Mouse (Mus musculus) cerebellum, adult 9-10 months (tissue): ENCODE measurements at regions not wholly inside any gene's neighbourhood (a gene's known extent, or its start where the extent isn't known, plus 50 kb on each side); places are given as distances from the start of the nearest gene placed in this dataset.

Source experiments
- DNase-seq: peaks from one replicate; pipeline ENCODE4 v3.0.0; 2022

DNA sequence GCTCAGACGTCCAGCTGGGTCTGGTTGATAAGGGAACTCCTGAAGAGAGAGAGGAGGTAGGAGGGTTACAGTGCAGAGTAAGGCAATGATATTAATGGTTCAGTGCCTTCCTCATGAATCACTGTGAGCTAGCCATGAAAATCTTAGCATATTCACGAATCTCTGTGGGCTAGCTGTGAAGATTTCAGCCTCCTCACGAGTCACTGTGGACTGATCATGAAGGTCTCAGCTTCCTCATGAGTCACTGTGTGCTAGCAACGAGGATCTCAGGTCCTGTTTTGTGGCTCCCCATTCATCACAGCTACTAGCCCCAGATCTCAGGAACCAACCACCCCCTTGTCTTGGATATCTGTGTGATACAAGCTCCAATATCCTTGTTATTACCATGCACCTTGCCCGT is 191.4 kb downstream of the Rap2a start:
- no peak for DNase-seq

DNA sequence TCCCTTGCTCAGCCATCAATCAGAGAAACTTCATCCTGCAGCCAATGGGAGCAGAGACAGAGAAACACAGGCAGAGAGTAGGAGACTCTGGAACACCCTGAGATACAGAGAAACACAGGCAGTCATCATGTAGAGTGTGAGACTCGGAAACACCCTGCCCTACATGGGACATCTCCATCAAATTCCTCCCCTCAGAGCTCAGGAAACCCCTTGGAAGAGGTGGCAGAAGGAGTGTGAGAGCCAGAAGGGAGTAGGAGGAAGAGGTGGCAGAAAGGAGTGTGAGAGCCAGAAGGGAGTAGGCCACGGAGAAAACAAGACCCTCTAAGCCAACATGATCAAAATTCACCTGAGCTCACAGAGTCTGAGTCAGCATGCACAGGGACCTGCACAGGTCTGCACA is 197.5 kb downstream of the Rap2a start:
- no peak for DNase-seq

DNA sequence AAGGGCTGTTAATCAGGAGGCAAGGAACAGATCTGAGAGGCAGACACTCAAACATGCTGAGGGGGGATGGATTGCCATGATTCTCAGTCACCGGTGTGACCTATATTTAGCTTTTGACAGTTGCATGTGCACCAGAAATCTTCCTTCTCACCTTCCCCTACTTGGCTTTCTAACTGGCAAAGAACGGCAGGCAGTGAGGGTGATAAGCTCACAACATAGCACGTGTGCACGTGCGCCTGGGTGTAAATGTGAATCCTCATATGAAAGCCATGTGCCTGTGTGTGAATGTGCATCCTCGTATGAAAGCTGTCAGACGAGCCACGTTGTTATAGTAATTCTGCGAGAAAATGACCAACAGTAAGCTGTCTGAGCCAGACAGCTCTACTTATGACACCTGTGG is 200.3 kb downstream of the Rap2a start:
- DNase-seq = no peak

DNA sequence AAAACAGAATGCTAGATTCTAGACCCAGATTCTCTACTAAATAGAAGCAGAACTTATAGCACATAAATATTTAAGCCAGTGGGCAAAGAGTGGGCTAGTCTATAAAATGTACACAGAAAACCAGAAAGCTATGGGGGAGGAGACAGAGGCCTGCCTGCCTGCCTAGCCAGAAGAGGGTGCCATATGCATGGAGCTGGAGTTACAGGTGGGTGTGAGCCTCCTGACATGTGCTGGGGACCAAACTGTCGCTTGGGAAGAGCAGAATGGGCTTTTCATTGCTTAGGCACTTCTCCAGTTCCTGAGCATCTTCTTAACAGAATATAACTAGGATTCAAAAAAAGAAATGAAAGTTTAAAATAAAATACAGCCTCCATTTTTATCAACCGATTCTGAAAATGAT is 200.8 kb downstream of the Rap2a start:
- DNase-seq = no peak

DNA sequence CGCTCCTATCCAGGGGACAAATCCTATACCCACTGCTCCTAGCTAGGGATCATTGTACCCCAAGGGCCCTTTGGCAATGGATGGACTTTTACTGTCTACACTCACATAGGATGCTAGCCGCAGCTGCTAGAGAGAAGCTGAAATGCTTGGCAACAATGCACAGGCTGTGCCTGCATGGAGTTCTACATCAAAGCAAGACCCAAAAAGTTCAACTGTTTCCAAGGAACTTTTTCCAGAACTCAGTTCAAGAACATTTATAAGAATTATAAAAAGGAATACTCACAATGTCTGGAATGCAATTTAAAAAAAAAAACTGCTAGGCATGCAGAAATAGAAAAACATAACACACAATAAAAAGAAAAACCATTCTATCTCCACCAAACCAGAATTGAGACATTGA is 202.0 kb downstream of the Rap2a start:
- no peak for DNase-seq

DNA sequence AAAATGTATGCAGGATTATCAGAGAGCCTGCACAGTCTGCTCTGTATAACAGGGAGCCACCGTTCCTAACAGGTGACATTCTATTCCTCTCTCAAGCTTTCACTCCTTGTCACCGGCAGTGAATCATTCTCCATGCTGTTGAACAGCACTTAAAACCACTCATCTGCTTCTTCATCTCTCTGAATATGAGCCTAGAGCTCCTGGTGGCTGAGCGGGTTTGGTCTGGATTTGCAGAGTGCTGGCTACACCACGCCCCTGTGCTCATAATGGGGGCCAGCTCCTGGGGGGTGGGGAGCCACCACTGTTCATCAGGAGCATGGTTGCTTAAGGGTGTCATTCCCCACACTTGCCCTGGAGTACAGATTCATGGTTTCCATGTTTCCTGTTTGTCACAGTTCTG is 207.0 kb downstream of the Rap2a start:
- no peak for DNase-seq

DNA sequence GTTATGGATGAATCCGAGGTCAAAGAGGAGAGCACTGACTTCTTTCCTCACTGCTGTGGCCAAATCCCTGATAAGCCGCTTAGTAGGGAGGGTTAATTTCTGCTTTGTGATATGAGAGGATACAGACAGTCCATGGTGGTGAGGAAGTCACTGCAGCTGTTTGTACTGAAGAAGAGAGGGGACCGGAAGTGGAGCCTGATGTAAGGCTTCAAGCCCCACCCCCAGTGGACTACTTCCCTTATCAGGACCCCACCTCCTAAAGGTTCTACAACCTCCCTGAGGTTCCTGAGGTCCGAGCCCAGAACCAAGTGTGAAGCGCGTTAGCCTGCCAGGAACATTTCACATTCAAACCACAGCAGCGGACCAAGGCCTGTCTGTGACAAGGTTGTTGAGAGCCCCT is 207.6 kb downstream of the Rap2a start:
- no peak for DNase-seq

DNA sequence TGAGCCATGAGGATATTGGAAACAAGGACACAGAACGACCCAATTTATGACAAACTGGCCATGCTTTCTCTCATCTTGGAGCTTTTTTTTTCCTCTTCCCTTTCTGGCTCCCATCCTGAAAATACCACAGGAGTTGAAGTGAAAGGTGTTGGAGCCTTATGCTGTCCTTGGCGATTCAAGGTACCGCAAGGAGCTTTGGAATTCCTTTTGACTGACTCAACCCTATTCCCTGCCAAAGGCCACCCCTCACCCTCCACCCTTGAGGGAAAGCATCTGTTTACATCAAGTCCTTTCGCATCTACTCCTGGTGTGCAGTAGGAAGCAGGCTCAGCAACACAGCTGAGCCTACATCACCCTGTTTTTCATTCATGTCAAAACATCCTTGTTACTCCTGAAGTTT is 208.5 kb downstream of the Rap2a start:
- no peak for DNase-seq

DNA sequence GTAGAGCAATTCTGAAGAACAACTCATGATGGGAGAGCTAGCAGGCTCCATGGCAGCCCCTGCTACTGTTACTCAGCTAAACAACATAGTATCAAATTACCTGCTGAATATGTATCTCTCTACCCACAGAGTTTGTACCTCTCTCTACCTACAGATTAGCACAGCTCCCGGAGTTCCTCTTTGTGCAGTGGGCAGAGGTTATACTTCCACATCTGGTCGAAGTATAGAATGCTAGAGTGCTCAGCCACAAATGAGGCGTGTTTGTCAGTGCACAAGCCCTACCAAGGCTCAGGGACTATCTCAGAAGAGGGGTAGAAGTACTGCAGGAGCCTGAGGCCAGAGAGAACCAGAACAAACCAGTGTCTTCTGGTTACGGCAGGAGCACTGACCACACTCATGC is 211.6 kb upstream of the Ipo5 start:
- DNase-seq = no peak

DNA sequence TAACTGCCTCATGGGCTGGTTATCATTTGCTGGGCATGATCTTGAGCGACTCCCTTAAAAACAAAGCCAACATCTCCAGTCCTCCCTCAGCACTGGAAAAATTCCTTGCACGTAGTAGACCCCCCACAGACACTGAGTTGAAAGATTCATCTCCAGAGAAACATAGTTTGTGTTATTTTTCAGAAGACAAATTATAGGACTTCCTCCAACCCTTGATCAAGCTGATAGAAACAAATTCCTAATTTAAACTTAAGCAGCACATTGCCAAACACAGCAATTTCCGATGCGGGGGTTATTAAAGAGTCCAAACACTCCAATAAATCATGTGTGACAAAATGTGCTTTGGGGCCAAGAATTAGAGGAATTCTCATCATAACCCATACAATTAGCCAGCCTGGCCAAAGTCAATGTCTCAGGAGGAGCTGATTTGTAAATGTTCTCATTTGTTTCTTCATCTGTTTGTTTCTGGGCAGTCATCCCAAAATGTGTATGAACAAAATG is 205.7 kb upstream of the Ipo5 start:
- DNase-seq = no peak

DNA sequence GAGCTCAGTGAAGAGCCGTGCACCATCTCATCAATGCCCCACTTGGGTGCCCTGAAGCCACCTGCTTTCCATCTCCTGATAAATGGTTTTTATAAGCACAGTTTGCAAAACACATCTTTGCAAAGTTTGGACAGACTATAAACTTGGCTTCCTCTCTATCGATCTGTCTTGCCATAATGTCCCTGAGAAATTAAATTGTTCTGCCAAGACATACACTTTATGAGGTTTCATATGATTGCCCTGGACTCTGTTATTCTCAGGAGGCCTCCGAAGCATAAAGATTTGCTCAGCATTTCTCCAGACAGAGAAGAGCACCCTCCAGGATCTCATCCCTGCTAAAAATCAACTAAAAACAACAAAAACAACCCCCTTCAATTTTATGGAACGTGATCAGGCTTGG is 200.2 kb upstream of the Ipo5 start:
- DNase-seq = no peak

DNA sequence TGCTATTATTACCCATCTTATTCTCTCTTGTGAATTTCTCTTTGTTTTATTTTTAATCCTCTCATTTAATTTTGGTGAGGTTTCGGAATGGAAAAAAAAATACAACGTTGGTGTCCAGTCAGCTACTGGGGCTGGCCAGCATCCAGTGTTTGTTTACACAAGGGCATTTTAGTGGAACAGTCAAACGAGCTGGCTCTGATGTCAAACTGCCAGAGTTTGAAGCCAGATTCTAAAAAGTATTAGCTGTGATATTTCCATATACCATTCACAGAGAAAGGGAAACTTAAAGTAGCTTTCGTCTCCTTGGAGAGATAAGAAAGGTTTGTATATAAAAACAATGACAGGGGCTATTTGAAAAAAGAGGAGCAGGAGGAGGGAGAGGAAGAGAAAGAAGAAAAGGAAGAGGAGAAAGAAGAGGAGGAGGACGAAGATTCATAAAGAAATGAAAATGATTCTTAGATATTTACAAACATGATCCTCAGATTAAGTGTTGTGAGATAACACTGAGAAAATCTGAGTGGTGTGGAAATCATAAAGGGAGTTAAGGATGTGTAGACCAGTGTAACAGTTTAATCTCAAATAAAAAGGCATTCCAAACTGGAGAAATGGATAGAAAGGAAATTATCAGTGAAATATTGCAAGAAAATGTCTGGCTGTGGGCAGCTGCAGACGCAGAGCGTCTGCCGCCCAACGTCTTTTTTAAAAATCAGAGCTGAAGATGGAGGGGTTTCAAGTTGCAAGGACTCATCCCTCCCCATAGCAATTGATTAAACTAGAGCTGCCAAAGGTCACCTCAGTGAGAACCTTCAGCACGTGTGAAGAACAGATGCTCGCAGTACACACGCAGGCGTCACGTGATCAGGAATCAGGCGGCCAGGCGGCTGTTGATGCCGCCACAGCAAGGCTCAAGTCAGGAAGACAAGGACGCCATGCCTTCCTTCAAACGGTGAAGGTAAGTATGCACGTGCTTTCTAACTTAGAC is 190.3 kb upstream of the Ipo5 start:
- no peak for DNase-seq

DNA sequence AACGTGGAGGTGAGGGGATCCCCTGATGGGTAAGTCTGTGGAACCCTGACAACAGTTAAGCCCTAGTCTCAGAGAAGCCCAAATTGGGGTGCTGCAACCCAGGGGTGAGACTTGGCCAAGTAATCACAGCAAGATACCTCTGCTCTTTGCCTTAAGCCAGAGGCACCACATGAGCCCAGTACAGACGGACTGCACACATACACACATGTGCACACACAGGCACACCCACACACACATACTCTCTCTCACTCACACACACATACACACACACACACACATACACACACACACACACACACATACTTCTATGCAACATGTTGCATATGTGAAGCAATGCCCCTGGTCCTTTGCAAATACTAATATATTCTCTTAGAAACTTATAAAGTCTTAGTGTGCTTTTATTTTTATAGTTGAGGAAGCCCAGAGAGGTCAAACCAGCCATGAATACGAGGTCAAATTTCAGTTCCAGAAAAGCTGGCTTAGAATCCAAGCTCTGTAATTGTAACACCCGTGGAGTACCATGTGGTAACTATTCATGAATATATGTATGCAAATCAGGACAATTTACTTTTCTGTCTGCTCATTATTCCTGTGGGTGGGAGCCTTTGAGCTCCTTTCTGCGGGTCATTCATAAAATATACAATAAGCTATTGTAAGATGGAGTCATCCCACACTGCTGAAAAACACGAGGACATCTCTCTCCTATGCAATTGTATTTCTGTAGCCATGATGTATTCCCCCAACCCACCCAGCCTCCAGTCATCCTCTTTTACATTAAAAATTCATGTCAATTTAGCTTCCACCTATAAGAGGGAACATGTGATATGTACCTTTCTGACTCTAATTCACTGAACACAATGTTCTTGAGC is 189.2 kb upstream of the Ipo5 start:
- no peak for DNase-seq

DNA sequence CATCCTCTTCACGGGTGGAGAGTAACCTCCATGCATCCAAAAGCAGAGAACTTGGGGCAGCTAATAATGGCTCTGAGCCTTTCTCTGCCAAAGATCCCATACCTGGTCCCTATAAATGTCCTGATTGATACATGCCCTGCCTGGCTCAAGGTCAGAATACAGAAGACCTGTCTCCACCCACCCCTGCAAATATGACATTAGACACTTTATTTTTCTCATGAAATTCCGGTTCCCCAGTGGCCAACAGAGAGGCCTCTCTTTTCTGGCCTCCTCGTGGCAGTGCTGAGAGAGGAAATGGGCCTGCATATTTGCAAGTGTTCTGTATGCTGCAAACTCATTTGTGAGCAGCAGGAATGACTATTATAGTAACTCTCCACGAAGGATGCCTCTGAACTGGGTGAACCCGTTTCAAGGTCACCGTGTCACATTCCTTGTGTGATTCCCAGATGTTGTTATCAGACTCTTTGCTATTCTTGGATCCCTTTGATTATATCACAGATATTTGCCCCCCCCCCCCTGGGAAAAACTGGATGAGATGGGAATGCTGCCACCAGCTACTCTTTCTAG is 188.4 kb upstream of the Ipo5 start:
- DNase-seq = no peak

DNA sequence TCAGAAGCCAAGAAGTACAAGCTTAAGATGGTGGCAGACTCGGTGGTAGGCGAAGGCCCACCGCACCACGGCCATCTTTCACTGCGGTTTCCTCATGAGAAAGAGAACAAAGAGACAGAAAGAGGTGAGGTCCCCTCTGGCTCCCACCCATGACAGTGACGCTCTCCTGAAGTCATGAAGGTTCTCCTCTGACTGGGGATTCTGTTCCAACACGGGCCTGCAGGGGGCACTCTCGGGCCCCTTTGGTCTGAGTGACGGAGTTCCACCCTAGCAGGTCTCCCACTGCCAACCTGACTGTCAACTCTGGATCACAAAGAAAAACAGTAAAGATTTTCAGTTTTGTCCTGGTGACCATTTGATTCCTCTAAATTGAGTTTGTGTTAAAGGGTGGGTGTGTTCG is 182.9 kb upstream of the Ipo5 start:
- no peak for DNase-seq

DNA sequence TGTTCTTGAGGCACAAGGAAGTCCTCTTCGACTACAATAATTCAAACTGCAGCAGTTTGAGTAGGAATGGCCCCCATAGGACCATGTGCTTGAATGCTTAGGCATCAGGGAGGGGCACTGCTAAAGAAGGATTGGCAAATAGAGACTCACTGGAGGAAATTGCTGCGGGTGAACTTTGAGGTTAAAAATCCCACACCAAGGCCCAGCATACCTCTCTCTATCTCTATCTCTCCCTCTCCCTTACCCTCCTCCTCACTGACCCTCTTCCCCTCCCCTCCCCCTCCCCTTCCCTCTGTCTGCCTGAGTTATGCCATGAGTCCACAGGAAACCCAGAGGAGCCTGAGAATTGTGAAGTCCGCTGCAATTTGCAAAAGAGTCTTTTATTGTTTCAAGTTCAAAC is 180.8 kb upstream of the Ipo5 start:
- DNase-seq = no peak

DNA sequence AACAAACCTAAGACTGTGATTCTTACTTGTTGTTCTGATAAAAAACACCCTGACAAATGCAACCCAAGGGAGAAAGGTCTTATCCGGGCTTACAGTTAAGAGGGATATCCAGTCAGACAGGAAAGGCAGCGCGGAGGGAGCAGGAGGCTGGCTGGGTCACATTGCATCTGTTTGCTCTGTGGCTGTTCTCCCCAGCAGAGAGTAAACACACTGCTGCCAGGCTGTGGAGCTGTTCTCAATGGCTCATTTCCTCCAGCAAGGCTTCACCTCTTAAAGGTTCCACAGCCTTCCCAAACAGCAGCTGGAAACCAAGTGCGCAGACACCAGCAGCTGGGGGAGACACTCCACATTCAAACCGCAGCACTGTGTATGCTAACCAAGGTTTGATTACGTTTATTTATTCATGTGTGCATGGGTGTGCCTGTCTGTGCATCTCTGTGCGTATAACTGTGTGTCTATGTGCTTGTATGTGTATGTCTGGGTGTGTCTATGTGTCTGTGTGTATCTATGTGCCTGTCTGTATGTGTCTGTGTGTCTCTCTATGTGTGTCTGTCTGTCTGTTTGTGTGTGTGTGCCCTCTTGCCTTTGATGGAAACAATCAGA is 179.2 kb upstream of the Ipo5 start:
- DNase-seq = no peak

DNA sequence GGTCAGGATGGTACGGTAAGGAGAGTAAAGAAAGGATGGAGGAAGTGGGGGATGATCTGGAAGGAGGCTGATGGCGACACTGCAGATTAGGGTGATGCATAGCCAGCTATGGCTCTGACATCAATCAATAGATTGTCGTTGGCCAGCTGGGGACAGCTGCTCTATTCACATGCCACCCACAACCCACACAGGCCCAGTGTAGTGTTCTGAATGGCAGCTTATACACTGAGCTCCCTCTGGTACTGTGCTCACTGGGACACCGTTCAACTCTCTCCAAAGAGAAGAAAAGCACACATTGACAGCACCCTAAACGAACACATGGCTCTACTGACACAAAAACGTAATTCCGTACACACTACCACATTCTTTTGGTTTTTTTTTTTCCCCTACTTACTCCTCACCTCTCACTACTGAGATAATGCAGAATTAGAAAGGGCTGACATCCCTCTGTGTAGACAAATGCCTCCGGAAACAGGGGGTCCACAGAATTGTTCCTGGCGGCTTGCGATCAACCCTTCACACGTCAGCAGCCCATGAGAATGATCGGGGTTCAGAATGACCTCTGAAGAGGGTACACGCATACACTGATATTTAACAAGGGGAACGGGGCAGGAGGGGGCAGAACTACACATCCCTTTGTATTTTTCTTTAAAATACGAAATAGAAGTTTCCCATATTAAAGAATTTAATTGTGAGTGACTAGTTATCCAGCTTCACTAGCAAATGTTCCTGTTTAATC is 178.5 kb upstream of the Ipo5 start:
- peak; percentile 4 for DNase-seq

DNA sequence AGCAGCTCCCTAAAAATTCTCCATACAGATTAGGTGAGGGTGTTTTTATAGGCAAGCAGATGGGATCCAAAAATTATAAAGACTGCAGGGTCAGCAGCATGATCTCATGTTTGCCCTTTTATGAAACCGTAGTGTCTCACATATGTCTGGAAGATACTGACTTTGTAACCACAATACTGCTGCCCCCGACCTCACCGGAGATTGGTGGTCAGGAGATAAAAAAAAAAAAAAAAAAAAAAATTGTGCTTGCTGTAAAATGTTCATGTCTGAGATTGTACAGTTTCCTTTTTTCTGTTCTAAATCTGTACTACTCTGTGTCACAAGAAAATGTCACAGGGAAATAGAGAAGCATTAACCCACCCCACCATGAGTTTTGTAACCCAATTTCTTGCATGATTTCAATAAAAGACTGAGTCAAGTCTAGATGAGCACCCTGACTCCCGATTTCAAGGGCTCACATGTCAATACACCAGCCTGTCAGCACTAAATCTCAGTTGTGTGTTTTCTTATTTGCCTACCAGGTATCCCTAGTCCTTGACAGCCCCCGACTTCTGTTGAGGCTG is 169.5 kb upstream of the Ipo5 start:
- no peak for DNase-seq

DNA sequence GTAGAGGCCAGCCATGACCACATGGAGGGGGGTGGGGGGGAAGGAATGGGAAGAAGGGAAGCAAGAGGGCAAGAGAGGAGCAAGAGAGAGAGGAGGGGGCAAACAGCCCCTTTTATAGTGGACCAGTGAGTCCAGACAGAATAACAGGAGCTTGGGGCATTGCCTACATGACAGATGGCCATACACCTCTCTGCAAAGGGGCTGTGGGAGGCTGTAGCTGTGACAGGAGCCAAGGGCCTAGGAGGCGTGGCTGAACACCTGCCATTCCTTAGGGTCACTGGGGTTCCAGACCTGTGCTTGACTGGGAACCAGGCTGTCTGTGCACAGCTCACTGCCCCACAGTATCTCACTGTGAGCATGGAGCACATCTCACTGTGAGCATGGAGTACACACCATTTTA is 157.0 kb upstream of the Ipo5 start:
- no peak for DNase-seq

DNA sequence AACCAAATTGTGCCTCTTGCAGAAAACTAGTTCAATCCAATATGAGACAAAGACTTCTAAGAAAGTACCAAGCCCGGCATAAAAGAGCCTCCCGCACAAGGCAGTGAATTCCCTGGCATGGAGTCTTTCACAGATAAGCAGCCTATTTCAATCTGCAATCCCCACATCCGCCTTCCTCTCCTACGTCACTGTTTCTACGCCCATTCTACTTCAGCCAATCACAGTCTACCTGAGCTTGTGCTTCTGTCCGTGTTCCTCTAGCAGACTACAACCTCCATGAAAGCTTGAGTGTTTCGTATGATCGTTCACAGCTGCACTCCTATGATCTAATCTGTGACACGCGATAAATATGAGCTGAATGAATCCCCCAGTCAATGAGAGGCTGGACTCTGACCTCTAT is 155.6 kb upstream of the Ipo5 start:
- DNase-seq = no peak
